Mouse (Mus musculus): Measurements from ENCODE around the gene Fgf12.

DNA sequence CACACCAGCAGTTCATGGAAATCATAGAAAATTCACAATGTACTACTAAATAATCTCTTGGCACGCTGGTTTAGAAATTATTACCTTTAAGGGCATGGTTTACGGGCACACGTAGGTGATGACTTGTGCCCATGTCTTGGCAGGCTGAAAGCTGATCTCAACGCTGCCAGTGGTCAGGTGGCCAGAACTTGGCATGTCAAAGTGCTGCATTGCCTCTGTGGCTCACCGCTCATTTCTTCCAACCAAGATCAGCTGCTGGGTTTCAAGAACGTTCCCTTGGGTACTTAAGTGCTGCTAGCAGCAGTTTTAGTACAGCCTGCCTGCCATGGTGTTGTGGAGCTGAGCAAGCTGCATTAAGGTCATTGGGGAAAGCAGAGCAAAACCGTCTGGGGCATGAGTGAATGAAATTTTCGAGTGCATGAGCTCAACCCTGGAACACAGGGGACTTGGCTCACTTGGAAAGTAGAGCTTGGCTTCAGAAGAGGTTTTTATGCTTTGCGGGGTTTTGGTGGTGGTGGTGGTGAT lies 63.9 kb downstream of the Fgf12 start:
- TF ChIP-seq CTCF (IDR thresholded peaks at IDR 0.05; ENCODE audit: borderline replicate concordance, extremely low read depth, insufficient read depth, insufficient read length) (no peak), POLR2A (IDR thresholded peaks at IDR 0.05; ENCODE audit: borderline replicate concordance, extremely low read depth, insufficient read depth, insufficient read length, poor library complexity, severe bottlenecking) (no peak)
